In genomic region chr7:78791359-78792222, GRCm38 (mm10) we compare ENCODE assay signal across 7 mouse cellular contexts. TPM values are rescaled to one million over a fixed set of nuclear protein-coding genes. Genes with fewer than 3 reads are reported as not detected.
A peak's percentile ranks its signal among the peaks of the same experiment; 100 is the strongest.
DNase-seq lines count a peak whose midpoint lies in the region; ATAC-seq and TF ChIP-seq lines count a peak whose summit lies in the region.

No protein-coding gene starts in this region.

- no peak overlapping the region for H3K9ac ChIP-seq in ES-Bruce4 (ENCODE audit: low read depth, poor library complexity, severe bottlenecking)
- H3K9ac ChIP-seq in neural tube, embryonic 15.5 days (replicated peaks), result no peak overlapping the region

- H3K27ac ChIP-seq in ES-Bruce4 (ENCODE audit: insufficient read depth, low read length), result no peak overlapping the region
- no peak overlapping the region for H3K27ac ChIP-seq in neural tube, embryonic 15.5 days (replicated peaks)

- TF ChIP-seq EP300 in ES-Bruce4 (IDR thresholded peaks at IDR 0.05; ENCODE audit: insufficient read depth, low read depth, low read length), result no peak

- H3K4me2 ChIP-seq in neural tube, embryonic 15.5 days, result no peak overlapping the region

- peak; percentile 79 for ATAC-seq in neural tube, embryonic 15.5 days (ENCODE audit: low FRiP score)

- H3K4me1 ChIP-seq in ES-Bruce4 (ENCODE audit: control insufficient read depth, insufficient read depth, low read length), result no peaks in the 10 kb centered on the region
- no peaks in the 10 kb centered on the region for H3K4me1 ChIP-seq in lung, adult 2 months (ENCODE audit: control insufficient read depth, insufficient read depth, low read length)
- H3K4me1 ChIP-seq in neural tube, embryonic 15.5 days, result 0 out of 2 replicates have a peak, but pooled peaks cover 2% of the 10 kb centered on the region

- peak; percentile 80 for DNase-seq in ZHBTc4 (ENCODE audit: low read depth, low spot score)
- DNase-seq in embryo, embryonic 11 days, result peak; percentile 76
- DNase-seq in heart, postnatal 36 days, result peak; percentile 38 to 40
- peak; percentile 63 for DNase-seq in layer of hippocampus, adult 11-12 months (ENCODE audit: low spot score)
- peak; percentile 15 for DNase-seq in lung, adult 2 months

- no peak for TF ChIP-seq POLR2A in ES-Bruce4 (IDR thresholded peaks at IDR 0.05; ENCODE audit: insufficient read depth, low read length)
- TF ChIP-seq POLR2A in lung, adult 2 months (IDR thresholded peaks at IDR 0.05; ENCODE audit: borderline replicate concordance, extremely low read depth, low read depth, low read length), result no peak

- H3K27me3 ChIP-seq in ES-Bruce4 (ENCODE audit: control insufficient read depth, insufficient read depth, low read length, poor library complexity, severe bottlenecking), result no peaks in the 10 kb centered on the region
- H3K27me3 ChIP-seq in neural tube, embryonic 15.5 days (replicated peaks), result no peaks in the 10 kb centered on the region

- no peaks in the 10 kb centered on the region for H3K9me3 ChIP-seq in ES-Bruce4 (replicated peaks; ENCODE audit: control insufficient read depth, insufficient read depth, low read length, poor library complexity, severe bottlenecking)
- no peaks in the 10 kb centered on the region; the same call in 1 of the 2 replicates for H3K9me3 ChIP-seq in neural tube, embryonic 15.5 days (replicated peaks)

- peak; percentile 47 for TF ChIP-seq CTCF in ES-Bruce4 (IDR thresholded peaks at IDR 0.05; ENCODE audit: low read depth, low read length)
- peak; percentile 62 for TF ChIP-seq CTCF in lung, adult 2 months (IDR thresholded peaks at IDR 0.05; ENCODE audit: insufficient read depth, low read length)

- intact Hi-C loops in heart, postnatal 36 days (cut with DNase I), result loop anchor here (1.0 to 10.0 kb wide), 2 partner anchors 99 to 293 kb away; no protein-coding TSS in a partner anchor

- no peak overlapping the region for H3K4me3 ChIP-seq in ES-Bruce4 (ENCODE audit: low read depth, low read length)
- no peak overlapping the region for H3K4me3 ChIP-seq in lung, adult 2 months (replicated peaks; ENCODE audit: extremely low read depth, low read depth, low read length)
- no peak overlapping the region for H3K4me3 ChIP-seq in neural tube, embryonic 15.5 days (replicated peaks)

- peaks cover 7% of the 10 kb centered on the region for H3K36me3 ChIP-seq in ES-Bruce4 (ENCODE audit: control insufficient read depth, insufficient read depth, low read length, poor library complexity, severe bottlenecking)
- H3K36me3 ChIP-seq in neural tube, embryonic 15.5 days, result peaks cover 28% of the 10 kb centered on the region

- WGBS in lung, adult 2 months, result 81% methylated on average over 15 of the region's 15 CpGs
- 85% methylated on average over 15 of the region's 15 CpGs for WGBS in neural tube, embryonic 15.5 days

RNA-seq across cellular contexts. Expression of gene Mrpl46, which starts 8.3 kb away (rescaled TPM):
- polyA plus RNA-seq in ES-Bruce4 (2011; ENCODE audit: insufficient read depth, insufficient read length, low read depth, missing spikeins), result 26.6 and 35.6 TPM in 2 replicates
- total RNA-seq in heart, postnatal 36 days (2021), result 10 to 100 TPM; 50.3 to 57.4 TPM
- polyA plus RNA-seq in lung, adult 2 months (2012; rRNA removed), result 14.3 and 15.1 TPM in 2 replicates
- polyA plus RNA-seq in neural tube, embryonic 15.5 days (2015; fragmentation: Nextera tagmentation; extraction: Ambion mirVana), result 60.2 and 60.5 TPM in 2 replicates

RNA-seq across cellular contexts. Expression of gene Mrps11, which starts 8.7 kb away (rescaled TPM):
- 23.8 and 29.4 TPM in 2 replicates for polyA plus RNA-seq in ES-Bruce4 (2011; ENCODE audit: insufficient read depth, insufficient read length, low read depth, missing spikeins)
- total RNA-seq in heart, postnatal 36 days (2021), result 10 to 100 TPM; 45.4 to 46.9 TPM
- 27.9 and 28.5 TPM in 2 replicates for polyA plus RNA-seq in lung, adult 2 months (2012; rRNA removed)
- 74.5 and 76.8 TPM in 2 replicates for polyA plus RNA-seq in neural tube, embryonic 15.5 days (2015; fragmentation: Nextera tagmentation; extraction: Ambion mirVana)

RNA-seq across cellular contexts. Expression of gene Ntrk3, which starts 53.8 kb away (rescaled TPM):
- polyA plus RNA-seq in ES-Bruce4 (2011; ENCODE audit: insufficient read depth, insufficient read length, low read depth, missing spikeins), result 0.84 TPM in 1 of 2 replicates, not detected in the other
- total RNA-seq in heart, postnatal 36 days (2021), result 1 to 10 TPM; 1.4 to 3.3 TPM
- polyA plus RNA-seq in lung, adult 2 months (2012; rRNA removed), result 4.7 and 6.1 TPM in 2 replicates
- 22.5 and 27.3 TPM in 2 replicates for polyA plus RNA-seq in neural tube, embryonic 15.5 days (2015; fragmentation: Nextera tagmentation; extraction: Ambion mirVana)

RNA-seq across cellular contexts. Expression of gene Det1, which starts 55.5 kb away (rescaled TPM):
- 10.8 and 14.5 TPM in 2 replicates for polyA plus RNA-seq in ES-Bruce4 (2011; ENCODE audit: insufficient read depth, insufficient read length, low read depth, missing spikeins)
- total RNA-seq in heart, postnatal 36 days (2021), result 10 to 100 TPM; 12.1 to 14.4 TPM
- 10.2 and 11.0 TPM in 2 replicates for polyA plus RNA-seq in lung, adult 2 months (2012; rRNA removed)
- 12.6 and 13.5 TPM in 2 replicates for polyA plus RNA-seq in neural tube, embryonic 15.5 days (2015; fragmentation: Nextera tagmentation; extraction: Ambion mirVana)

Comparison
In these comparisons a context has a peak if more than half of its experiments do, and no peak if none do; other contexts are left out.
1. DNase-seq: peak in every context shown above with its lines; median percentile 80 in ZHBTc4; 76 in embryo, embryonic 11 days; 63 in layer of hippocampus, adult 11-12 months; 39 in heart, postnatal 36 days; 15 in lung, adult 2 months.